Mouse (Mus musculus) kidney, embryonic 14.5 days (tissue): ENCODE results near the gene Nrarp. TPM values are rescaled to one million over a fixed set of nuclear protein-coding genes. Genes with fewer than 3 reads are reported as not detected.

Source experiments
- ATAC-seq: fragments of 200-750 bp; cut with Nextera tagmentation; 2 replicates; pipeline ENCODE4 v1.8.0; 2017; ENCODE audit warnings: moderate number of reproducible peaks, mild to moderate bottlenecking, moderate TSS enrichment, moderate library complexity; ENCODE audit not compliant: low FRiP score, low TSS enrichment
- H3K27ac ChIP-seq: fragments of 300-500 bp; sonication (generic); 2 replicates; pipeline ENCODE4 v1.5.1; 2014; ENCODE audit warnings: low read depth, mild to moderate bottlenecking, low read length, moderate library complexity, mixed read lengths
- H3K27me3 ChIP-seq: fragments of 300-500 bp; sonication (generic); 2 replicates; pipeline ENCODE4 v1.6.1; 2014; ENCODE audit warnings: mild to moderate bottlenecking, low read length; ENCODE audit not compliant: control insufficient read depth, insufficient read depth
- H3K36me3 ChIP-seq: fragments of 300-500 bp; sonication (generic); 2 replicates; pipeline ENCODE4 v1.6.1; 2014; ENCODE audit warnings: low read length, mixed read lengths; ENCODE audit not compliant: control insufficient read depth, insufficient read depth
- H3K4me1 ChIP-seq: fragments of 300-500 bp; sonication (generic); 2 replicates; pipeline ENCODE4 v1.6.1; 2014; ENCODE audit warnings: low read length, mixed read lengths; ENCODE audit not compliant: control insufficient read depth, insufficient read depth
- H3K4me2 ChIP-seq: fragments of 300-500 bp; sonication (generic); replicated peaks from 2 replicates; pipeline ENCODE4 v1.6.1; 2014; ENCODE audit warnings: low read depth, mild to moderate bottlenecking, low read length
- H3K4me3 ChIP-seq: fragments of 300-500 bp; sonication (generic); 2 replicates; pipeline ENCODE4 v1.5.1; 2014; ENCODE audit warnings: mild to moderate bottlenecking, low read length
- H3K9ac ChIP-seq: fragments of 300-500 bp; sonication (generic); 2 replicates; pipeline ENCODE4 v1.6.1; 2014; ENCODE audit warnings: low read depth, mild to moderate bottlenecking, low read length, moderate library complexity
- H3K9me3 ChIP-seq: fragments of 300-500 bp; sonication (generic); 2 replicates; pipeline ENCODE4 v1.6.1; 2016; ENCODE audit warnings: low read length; ENCODE audit not compliant: control insufficient read depth
- WGBS: fragments of 180-500 bp; shearing (Covaris S2); extraction: QIAGEN DNeasy Blood & Tissue Kit; methylation state at CpG from one replicate; pipeline ENCODE4 v1.1.7; 2014; 5-methylcytosine and 5-hydroxymethylcytosine counted together
- polyA plus RNA-seq: library from polyadenylated mRNA; unstranded; fragments of >200 nt; fragmentation: Nextera tagmentation; extraction: Ambion mirVana; gene quantifications from 2 replicates; pipeline ENCODE4 v1.2.1, GENCODE M21; 2014

Nrarp gene
- polyA plus RNA-seq, 1 experiment from 2014 or later: 21.0 TPM

DNA sequence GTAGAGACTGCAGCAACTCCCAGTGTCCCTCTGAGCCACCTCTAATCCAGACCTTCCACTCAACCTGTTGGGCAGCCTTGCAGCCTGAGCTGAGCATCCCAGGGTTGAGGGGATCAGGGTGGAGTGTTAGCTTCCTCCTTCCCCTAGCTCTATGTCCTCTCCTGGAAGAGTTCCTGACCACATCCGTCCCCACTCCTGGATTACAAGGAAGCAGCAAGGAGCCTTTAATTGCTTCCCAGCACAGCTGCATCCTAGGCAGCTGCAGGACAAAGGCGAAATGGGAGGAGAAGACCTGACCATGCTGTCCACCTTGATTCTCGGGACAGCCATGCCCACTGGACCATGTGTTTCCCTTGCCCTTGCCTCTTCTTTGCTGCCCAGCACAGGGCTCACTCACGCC, 3.5 kb upstream of the Nrarp start:
- ATAC-seq: no peak
- Histone ChIP-seq H3K4me3 (peak overlapping the region; percentile 15; the same call in 1 of the 2 replicates), H3K9ac (peak overlapping the region; percentile 38; the same call in 1 of the 2 replicates), H3K4me1 (peaks cover 42% of the 10 kb centered on the region), H3K36me3 (no peaks in the 10 kb centered on the region), H3K4me2 (peak overlapping the region; percentile 27), H3K27me3 (peaks cover 22% of the 10 kb centered on the region), H3K9me3 (no peaks in the 10 kb centered on the region), H3K27ac (peak overlapping the region; percentile 73)
- WGBS: 22% methylated on average over 4 of the region's 4 CpGs

- Histone ChIP-seq H3K27me3 (peaks cover 22% of the 10 kb centered on the region), H3K36me3 (no peaks in the 10 kb centered on the region), H3K27ac (peak overlapping the region; percentile 73), H3K4me1 (peaks cover 44% of the 10 kb centered on the region), H3K9ac (peak overlapping the region; percentile 38; the same call in 1 of the 2 replicates), H3K4me3 (peak overlapping the region; percentile 15; the same call in 1 of the 2 replicates), H3K4me2 (peak overlapping the region; percentile 27), H3K9me3 (no peaks in the 10 kb centered on the region)
- ATAC-seq: peak; percentile 11
- WGBS: 6% methylated on average over 6 of the region's 6 CpGs
Measured at GRCm38 (mm10) chr2:25177685-25178084, 2.9 kb upstream of the Nrarp start.

DNA sequence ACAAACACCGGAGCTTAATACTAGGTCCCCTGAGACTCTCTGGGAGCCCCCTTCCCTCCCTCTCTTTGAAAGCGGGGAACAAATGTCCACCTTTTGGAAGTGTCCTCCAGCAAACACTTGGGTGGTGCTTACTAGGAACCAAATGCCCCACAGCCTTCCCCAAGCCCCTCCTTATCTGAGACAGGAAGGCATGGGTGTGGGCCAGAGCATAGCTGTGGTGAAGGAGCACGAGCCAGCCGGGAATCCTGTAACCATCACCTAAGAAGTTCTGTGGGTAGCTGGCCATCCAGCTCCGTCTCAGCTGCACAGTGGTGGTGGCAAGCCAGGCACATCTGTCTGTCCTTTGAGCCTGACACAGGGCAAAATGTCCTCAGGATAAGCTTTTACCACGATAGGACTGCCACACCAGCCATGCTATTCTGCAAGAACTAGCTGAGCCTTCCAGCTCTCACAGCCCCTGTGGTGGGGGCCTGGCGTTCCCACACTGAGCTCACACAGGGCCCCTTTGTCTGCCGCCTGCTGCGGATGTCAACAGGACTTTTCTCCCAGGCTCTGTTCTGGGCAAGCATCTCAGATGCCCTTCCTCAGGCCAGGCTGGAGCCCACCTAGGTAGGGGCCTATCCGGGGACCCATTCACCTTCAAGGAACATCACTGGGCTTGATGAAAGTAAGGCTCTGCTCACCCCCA, 2.1 kb upstream of the Nrarp start:
- Histone ChIP-seq H3K4me1 (peaks cover 39% of the 10 kb centered on the region), H3K9ac (0 out of 2 replicates have a peak overlapping the region, but pooled peaks have one; percentile 12), H3K36me3 (no peaks in the 10 kb centered on the region), H3K9me3 (no peaks in the 10 kb centered on the region), H3K4me2 (no peak overlapping the region), H3K27ac (peak overlapping the region; percentile 73; the same call in 1 of the 2 replicates), H3K27me3 (peaks cover 24% of the 10 kb centered on the region), H3K4me3 (no peak overlapping the region)
- ATAC-seq: no peak
- WGBS: 17% methylated on average over 10 of the region's 10 CpGs

DNA sequence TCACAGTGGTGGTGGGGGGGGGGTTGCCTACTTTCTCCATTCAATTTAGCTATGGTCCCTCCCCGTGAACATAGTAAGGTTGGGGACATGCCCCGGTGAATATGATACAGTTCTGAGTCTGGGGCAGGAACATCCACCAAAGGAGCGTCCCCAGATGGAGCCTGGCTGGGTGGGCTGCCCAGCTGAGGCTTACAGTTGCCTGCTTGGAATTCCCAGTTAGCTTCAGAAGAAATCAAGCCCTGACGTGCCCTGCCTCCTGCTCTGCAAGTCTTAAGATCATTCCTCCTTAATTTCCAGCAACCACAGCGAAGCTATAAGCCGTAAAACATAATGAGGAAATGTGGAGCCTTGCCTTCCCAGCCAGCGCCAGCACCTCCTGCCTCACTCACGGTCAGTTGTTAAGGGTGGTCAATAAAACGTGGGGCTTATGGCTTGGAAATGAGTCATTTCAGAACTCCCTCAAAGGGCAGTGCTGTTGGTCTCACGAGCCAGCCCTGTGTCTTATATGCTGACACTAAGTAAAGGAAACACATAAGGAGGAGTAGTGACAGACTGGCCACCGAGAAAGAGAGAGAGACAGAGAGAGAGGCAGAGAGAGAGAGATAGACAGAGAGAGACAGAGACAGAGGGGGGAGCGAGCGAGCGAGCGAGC, 866 bp upstream of the Nrarp start:
- H3K4me2 ChIP-seq: peak overlapping the region; percentile 89
- peak overlapping the region; percentile 67 for H3K4me3 ChIP-seq
- H3K9ac ChIP-seq: peak overlapping the region; percentile 35; the same call in 1 of the 2 replicates
- peaks cover 39% of the 10 kb centered on the region for H3K4me1 ChIP-seq
- no peaks in the 10 kb centered on the region for H3K36me3 ChIP-seq
- peaks cover 27% of the 10 kb centered on the region for H3K27me3 ChIP-seq
- no peaks in the 10 kb centered on the region for H3K9me3 ChIP-seq
- ATAC-seq: no peak
- 17% methylated on average over 15 of the region's 15 CpGs for WGBS
- no peak overlapping the region; the same call in 1 of the 2 replicates for H3K27ac ChIP-seq

- Histone ChIP-seq H3K9ac (peak overlapping the region; percentile 77), H3K9me3 (no peaks in the 10 kb centered on the region), H3K4me1 (peaks cover 41% of the 10 kb centered on the region), H3K27ac (peak overlapping the region; percentile 82), H3K4me2 (peak overlapping the region; percentile 89), H3K36me3 (no peaks in the 10 kb centered on the region), H3K4me3 (peak overlapping the region; percentile 67), H3K27me3 (peaks cover 27% of the 10 kb centered on the region)
- WGBS: under 1% methylated on average over 100 of the region's 100 CpGs
- peak; percentile 16 for ATAC-seq
Measured at GRCm38 (mm10) chr2:25180973-25181890, 674 bp downstream of the Nrarp start.

DNA sequence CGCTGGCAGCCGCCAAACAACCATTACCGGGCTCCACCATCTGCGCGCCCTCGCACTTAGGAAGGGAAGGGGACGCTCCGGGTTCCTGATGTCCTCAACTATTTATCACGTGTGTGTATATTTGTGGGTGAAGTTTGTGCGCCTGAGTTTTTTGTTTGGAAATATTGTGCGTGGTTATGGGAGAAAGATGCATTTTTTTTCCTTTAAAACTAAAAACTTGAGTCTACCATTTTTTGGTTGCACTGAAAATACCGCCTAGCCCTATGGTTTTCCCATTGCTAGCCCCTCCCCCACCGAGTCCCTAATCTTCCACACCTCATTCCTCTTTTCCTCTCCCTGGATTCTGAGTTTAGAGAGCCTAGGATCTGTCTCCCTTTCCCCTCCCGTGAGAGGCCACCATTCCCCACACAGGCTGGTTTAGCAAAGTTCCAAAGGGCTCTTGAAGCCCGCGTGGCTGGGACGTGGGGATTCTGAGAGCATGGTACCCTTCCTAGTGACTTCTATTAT, 1.4 kb downstream of the Nrarp start:
- Histone ChIP-seq H3K9me3 (no peaks in the 10 kb centered on the region), H3K4me3 (peak overlapping the region; percentile 67), H3K27me3 (peaks cover 27% of the 10 kb centered on the region), H3K9ac (peak overlapping the region; percentile 77), H3K36me3 (no peaks in the 10 kb centered on the region), H3K4me2 (peak overlapping the region; percentile 89), H3K27ac (peak overlapping the region; percentile 82), H3K4me1 (peaks cover 35% of the 10 kb centered on the region)
- no peak for ATAC-seq
- under 1% methylated on average over 17 of the region's 17 CpGs for WGBS

- peak overlapping the region; percentile 77; the same call in 1 of the 2 replicates for H3K9ac ChIP-seq
- no peak overlapping the region for H3K27ac ChIP-seq
- peaks cover 28% of the 10 kb centered on the region for H3K4me1 ChIP-seq
- peak overlapping the region; percentile 89 for H3K4me2 ChIP-seq
- H3K27me3 ChIP-seq: peaks cover 27% of the 10 kb centered on the region
- H3K9me3 ChIP-seq: no peaks in the 10 kb centered on the region
- ATAC-seq: no peak
- H3K36me3 ChIP-seq: no peaks in the 10 kb centered on the region
- peak overlapping the region; percentile 67 for H3K4me3 ChIP-seq
- WGBS: 19% methylated on average over 6 of the region's 6 CpGs
Measured at GRCm38 (mm10) chr2:25182664-25183063, 2.1 kb downstream of the Nrarp start.

DNA sequence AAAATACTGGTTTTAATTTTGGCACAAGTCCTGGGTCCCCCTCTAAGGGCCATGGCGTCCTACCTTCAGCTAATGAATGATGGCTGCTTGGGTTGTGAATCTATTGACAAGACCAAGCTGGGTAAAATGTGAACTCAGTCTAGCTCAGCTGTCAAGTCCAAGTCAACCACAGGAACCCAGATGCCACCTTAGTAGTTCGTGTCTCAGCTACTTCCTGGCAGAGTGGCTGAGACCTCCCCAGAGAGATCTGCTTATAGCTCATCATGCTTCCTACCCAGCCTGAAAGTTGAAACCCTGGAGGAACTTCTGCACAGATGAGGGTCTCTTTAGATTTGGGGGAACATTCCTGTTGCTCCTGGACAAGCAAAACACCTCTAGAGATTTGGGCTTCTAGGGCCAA, 2.8 kb downstream of the Nrarp start:
- peak overlapping the region; percentile 89 for H3K4me2 ChIP-seq
- no peaks in the 10 kb centered on the region for H3K36me3 ChIP-seq
- H3K9ac ChIP-seq: no peak overlapping the region
- ATAC-seq: no peak
- H3K27me3 ChIP-seq: peaks cover 24% of the 10 kb centered on the region
- 50% methylated on average over 2 of the region's 2 CpGs for WGBS
- H3K27ac ChIP-seq: no peak overlapping the region
- H3K4me3 ChIP-seq: peak overlapping the region; percentile 67; the same call in 1 of the 2 replicates
- peaks cover 22% of the 10 kb centered on the region for H3K4me1 ChIP-seq
- H3K9me3 ChIP-seq: no peaks in the 10 kb centered on the region
